Mouse (Mus musculus) ES-Bruce4 (cell line): Measurements from ENCODE around the gene Zfp184.

Source experiments
- CTCF ChIP-seq: IDR thresholded peaks from one replicate; pipeline ENCODE4 v1.8.1; 2011; ENCODE audit warnings: low read depth, low read length
- POLR2A ChIP-seq: IDR thresholded peaks from one replicate; pipeline ENCODE4 v1.8.1; 2011; ENCODE audit warnings: low read length; ENCODE audit not compliant: insufficient read depth

GRCm38 (mm10) chr13:21974726-21975473 lies 30.0 kb downstream of the Zfp184 start:
- no peak for TF ChIP-seq POLR2A
- TF ChIP-seq CTCF = no peak
